Mouse (Mus musculus) forelimb bud, embryonic 11.5 days (tissue): ENCODE measurements around the gene Crhbp.

Source experiments
- DNase-seq: peaks from one replicate; pipeline ENCODE4 v3.0.0-alpha.2; 2012; ENCODE audit warnings: low read depth, low spot score

The Crhbp gene

DNA sequence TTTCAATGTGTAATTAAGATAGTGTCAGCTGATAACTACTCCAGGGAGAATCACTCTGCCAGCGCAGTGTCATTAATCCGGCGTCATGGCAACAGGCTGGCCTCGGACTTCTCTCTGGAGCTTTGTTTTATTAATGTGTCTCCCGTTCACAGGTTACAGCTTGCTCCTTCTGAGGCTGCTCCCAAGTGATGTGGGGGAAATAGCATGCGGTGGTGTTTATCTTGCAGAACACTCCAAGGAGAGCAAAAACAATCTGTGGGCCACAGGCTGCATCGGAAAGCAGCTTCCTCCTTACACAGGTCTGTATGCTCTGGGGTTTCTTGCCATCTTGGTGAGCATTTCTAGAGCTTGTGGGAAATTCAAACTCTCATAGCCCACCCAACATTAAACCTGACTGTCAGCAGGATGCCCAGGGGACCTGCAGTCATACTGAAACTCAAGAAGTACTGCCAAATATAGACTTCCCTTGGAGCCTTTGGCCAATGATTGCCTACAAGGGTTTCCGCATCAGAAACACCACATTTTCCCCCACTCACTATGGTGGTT is 25.4 kb downstream of the Crhbp start:
- DNase-seq, result no peak

DNA sequence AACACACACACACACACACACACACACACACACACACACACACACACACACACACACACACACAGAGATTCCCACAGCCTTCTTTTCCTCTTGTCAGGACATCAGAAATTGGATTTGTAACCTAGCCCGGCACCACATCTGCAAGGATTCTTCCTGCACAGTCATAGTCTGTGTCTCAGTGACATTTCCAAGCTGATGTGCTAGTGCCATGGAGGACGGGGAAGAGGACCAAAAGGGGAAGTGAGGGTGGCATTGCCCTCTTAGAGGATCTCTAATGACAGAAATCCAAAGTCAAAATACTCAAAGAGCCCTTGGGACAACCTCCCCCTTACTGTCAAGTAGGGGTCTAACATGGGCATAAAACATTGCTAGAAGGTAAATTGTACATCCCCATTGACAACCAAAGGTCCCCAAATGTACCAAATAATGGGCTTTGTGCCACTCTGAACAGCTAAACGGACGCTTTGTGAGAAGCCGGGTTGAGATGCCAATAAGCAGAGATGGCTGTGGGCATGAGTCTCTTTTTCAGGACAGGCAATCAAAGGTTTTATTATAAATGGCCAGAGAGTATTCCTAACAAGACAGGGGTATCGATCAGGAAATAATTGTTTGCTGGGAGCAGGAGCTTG is 26.0 kb downstream of the Crhbp start:
- DNase-seq, result no peak

DNA sequence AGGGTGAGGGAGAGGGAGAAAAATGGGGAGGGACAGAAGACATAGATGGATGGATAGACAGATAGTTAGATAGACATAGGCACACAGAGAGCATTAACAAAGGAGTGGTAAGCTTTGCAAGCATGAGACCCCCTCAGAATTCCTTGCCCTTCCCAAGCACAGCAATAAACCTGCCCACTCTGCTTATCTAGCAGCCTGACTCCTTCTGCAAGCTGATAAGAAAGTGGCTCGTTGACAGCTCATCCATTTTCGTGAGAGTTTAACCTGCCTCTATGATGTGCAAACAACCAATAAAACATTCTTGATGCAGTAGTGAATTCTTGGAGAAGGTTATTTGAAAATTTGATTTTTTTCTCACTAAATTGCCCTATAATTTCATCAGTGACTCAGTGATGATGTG is 32.5 kb downstream of the Crhbp start:
- no peak for DNase-seq

DNA sequence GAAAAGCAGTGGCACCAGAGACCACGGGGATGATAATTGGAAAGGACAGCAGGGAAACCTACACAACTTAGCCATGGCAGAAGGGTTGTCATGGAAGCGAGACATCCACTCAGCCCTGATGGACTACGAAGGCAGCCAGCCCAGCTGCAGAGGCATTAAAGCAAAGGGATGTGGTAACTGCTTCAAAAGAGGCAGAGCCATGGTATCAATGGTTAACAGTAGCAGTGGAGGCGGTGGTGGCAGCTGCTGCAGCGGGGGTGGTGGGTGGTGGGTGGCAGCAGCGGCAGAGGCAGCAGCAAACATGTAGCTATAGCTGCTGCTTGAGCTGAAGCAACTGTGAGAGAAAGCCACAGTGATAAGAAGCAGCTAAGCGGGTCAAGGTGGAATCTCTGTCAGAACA is 51.5 kb downstream of the Crhbp start:
- DNase-seq, result no peak

DNA sequence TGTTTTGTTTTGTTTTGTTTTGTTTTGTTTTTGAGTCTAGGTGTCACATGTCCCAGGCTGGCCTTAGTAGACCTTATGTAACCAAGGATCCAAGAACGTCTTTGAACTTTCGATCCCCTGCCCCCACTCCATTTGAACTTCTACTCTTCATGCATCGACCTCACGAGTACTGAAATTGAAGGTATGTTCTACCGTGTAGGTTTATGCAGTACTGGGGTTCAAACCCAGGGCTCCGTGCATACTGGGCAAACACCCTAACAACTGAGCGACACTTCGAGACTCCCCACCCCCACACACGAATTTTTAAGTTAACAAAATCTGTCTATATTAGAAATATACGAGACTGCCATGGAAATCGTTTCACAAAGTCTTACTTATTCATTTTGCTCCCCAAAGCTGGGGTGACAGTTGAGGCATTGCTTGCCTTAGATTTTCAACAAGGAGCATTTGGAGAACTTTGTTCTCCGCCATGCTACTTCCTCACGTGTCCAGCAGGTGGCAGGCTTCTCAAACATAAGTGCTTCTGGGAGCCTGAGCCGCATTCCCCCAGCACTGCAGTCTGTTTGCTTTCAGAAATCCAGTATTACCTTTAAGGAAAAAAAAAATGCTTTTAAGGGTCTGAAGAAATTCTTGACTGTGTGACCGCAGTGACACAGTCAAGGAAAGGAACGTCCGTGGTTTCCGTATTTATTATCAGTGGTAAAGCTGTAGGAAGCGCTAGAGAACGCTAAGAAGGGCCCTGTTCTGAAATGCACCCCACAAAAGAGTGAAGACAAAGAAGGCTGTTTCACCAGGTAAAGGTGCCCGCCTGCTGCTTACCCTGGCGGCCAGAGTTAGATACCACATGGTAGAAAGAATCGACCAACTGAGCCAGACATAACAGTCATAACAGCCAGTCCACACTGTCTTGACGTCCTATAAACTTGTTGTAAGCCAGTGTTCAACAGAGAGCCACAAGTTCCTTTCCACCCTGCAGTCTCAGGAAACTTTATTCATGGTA is 54.6 kb downstream of the Crhbp start:
- DNase-seq, result peak; percentile 89

DNA sequence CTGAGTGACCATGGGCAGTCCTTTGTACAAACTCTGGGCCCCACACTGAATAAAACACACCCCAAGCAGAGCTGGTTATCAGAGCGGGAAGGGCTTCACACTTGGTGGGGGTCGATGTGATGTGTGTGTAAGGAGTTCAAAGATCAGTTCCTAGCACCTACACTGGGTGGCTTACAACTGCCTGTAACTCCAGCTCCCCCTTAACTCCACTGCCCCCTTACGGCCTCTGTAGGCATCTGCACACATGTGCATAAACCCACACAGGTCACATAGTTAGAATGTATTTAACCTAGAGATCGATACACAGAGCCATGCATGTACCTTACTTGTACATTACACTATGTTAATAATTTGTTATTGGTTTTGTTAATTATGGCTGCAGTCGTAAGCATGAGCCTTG is 56.5 kb downstream of the Crhbp start:
- no peak for DNase-seq

DNA sequence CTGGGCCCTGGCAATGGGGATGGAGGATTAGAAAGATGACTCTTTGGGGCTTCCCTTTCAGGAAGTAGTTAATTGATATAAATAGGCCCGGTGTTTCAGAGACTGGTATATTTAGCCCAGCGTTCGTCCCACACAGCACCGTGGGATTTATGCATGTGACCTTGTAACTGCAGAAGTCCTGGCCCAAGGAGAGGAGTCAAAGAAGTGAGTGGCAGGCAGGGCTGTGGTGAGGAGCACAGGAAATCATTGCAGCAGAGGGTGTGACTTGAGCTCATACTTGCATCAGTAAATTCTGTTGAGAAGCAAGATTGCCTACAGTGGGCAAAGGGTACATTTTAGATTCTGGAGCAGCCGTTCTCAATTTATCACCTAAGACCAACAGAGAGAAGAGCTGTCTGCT is 62.3 kb downstream of the Crhbp start:
- DNase-seq, result no peak
